Mouse (Mus musculus) thymus, adult 2 months (tissue): ENCODE results near the gene Adam12. TPM values are rescaled to one million over a fixed set of nuclear protein-coding genes. Genes with fewer than 3 reads are reported as not detected.

Source experiments
- DNase-seq: peaks from one replicate; pipeline ENCODE4 v3.0.0; 2021
- H3K27ac ChIP-seq: fragments of 200-500 bp; 2 replicates; pipeline ENCODE4 v1.5.1; 2012; ENCODE audit warnings: low read length, control low read depth; ENCODE audit not compliant: control insufficient read depth, insufficient read depth
- H3K27me3 ChIP-seq: fragments of 200-500 bp; 2 replicates; pipeline ENCODE4 v1.6.1; 2012; ENCODE audit warnings: mild to moderate bottlenecking, low read length, moderate library complexity, mixed read lengths; ENCODE audit not compliant: control insufficient read depth, insufficient read depth
- H3K36me3 ChIP-seq: fragments of 200-500 bp; 2 replicates; pipeline ENCODE4 v1.6.1; 2012; ENCODE audit warnings: mild to moderate bottlenecking, low read length, moderate library complexity; ENCODE audit not compliant: control insufficient read depth, insufficient read depth
- H3K4me1 ChIP-seq: fragments of 200-500 bp; replicated peaks from 2 replicates; pipeline ENCODE4 v1.6.1; 2012; ENCODE audit warnings: low read length; ENCODE audit not compliant: control insufficient read depth, insufficient read depth
- H3K4me3 ChIP-seq: fragments of 200-500 bp; 2 replicates; pipeline ENCODE4 v1.5.1; 2012; ENCODE audit warnings: mild to moderate bottlenecking, low read length, control low read depth, moderate library complexity; ENCODE audit not compliant: control insufficient read depth, insufficient read depth
- CTCF ChIP-seq: fragments of 200-500 bp; IDR thresholded peaks from 2 replicates; pipeline ENCODE4 v1.5.1; 2012; ENCODE audit warnings: mild to moderate bottlenecking, control low read depth, low read length, moderate library complexity, borderline replicate concordance; ENCODE audit not compliant: control insufficient read depth, poor library complexity, insufficient read depth; ENCODE audit errors: extremely low read depth
- POLR2A ChIP-seq: fragments of 200-500 bp; IDR thresholded peaks from 2 replicates; pipeline ENCODE4 v1.6.1; 2012; ENCODE audit warnings: mild to moderate bottlenecking, low read length, control low read depth, moderate library complexity; ENCODE audit not compliant: control insufficient read depth, poor library complexity, insufficient read depth; ENCODE audit errors: extremely low read depth
- WGBS: fragments of 180-500 bp; shearing (Covaris S2); methylation state at CpG from one replicate; pipeline ENCODE4 v1.1.7; 2018; 5-methylcytosine and 5-hydroxymethylcytosine counted together
- polyA plus RNA-seq: library from polyadenylated mRNA; depleted of rRNA; stranded (reverse); fragments of >200 nt; gene quantifications from 2 replicates; pipeline ENCODE4 v1.2.3, GENCODE M21; 2012

The Adam12 gene
- polyA plus RNA-seq, 1 experiment: 29.0 TPM

- no peaks in the 10 kb centered on the region for H3K4me1 ChIP-seq
- TF ChIP-seq CTCF (no peak), POLR2A (no peak)
- H3K36me3 ChIP-seq: no peaks in the 10 kb centered on the region
- no peak overlapping the region for H3K27ac ChIP-seq
- WGBS: 97% methylated on average over 1 of the region's 1 CpGs
- DNase-seq: no peak
- no peak overlapping the region for H3K4me3 ChIP-seq
- H3K27me3 ChIP-seq: no peaks in the 10 kb centered on the region
These were observed 246.3 kb downstream of the Adam12 start for GRCm38 (mm10) chr7:133985648-133986047.

GRCm38 (mm10) chr7:133976388-133977122 is 255.4 kb downstream of the Adam12 start:
- no peak overlapping the region for H3K4me3 ChIP-seq
- WGBS: 38% methylated on average over 8 of the region's 8 CpGs
- no peaks in the 10 kb centered on the region for H3K4me1 ChIP-seq
- TF ChIP-seq POLR2A: no peak
- no peak for TF ChIP-seq CTCF
- H3K27me3 ChIP-seq: no peaks in the 10 kb centered on the region
- H3K36me3 ChIP-seq: no peaks in the 10 kb centered on the region
- DNase-seq: no peak
- no peak overlapping the region for H3K27ac ChIP-seq

GRCm38 (mm10) chr7:133971086-133971485 is 260.9 kb downstream of the Adam12 start:
- no peak overlapping the region for H3K27ac ChIP-seq
- DNase-seq: no peak
- WGBS: 58% methylated on average over 1 of the region's 1 CpGs

GRCm38 (mm10) chr7:133970407-133970806 is 261.5 kb downstream of the Adam12 start:
- Histone ChIP-seq H3K27me3 (no peaks in the 10 kb centered on the region), H3K4me3 (no peak overlapping the region), H3K36me3 (no peaks in the 10 kb centered on the region), H3K4me1 (no peaks in the 10 kb centered on the region), H3K27ac (no peak overlapping the region)
- DNase-seq: no peak
- no peak for TF ChIP-seq POLR2A
- TF ChIP-seq CTCF: no peak
- 96% methylated on average over 5 of the region's 5 CpGs for WGBS

More at GRCm38 (mm10) chr7:133971086-133971485, 260.9 kb downstream of the Adam12 start:
- Histone ChIP-seq H3K36me3 (no peaks in the 10 kb centered on the region), H3K27me3 (no peaks in the 10 kb centered on the region), H3K4me3 (no peak overlapping the region), H3K4me1 (no peaks in the 10 kb centered on the region)
- no peak for TF ChIP-seq POLR2A
- TF ChIP-seq CTCF: no peak

GRCm38 (mm10) chr7:133967906-133968305 is 264.0 kb downstream of the Adam12 start:
- H3K27ac ChIP-seq: no peak overlapping the region
- WGBS: 92% methylated on average over 5 of the region's 5 CpGs
- H3K4me1 ChIP-seq: no peaks in the 10 kb centered on the region
- no peak overlapping the region for H3K4me3 ChIP-seq
- DNase-seq: no peak
- no peaks in the 10 kb centered on the region for H3K36me3 ChIP-seq
- no peaks in the 10 kb centered on the region for H3K27me3 ChIP-seq
- TF ChIP-seq POLR2A (no peak), CTCF (no peak)

GRCm38 (mm10) chr7:133963501-133963900 is 268.4 kb downstream of the Adam12 start:
- DNase-seq: no peak
- WGBS: 95% methylated on average over 8 of the region's 8 CpGs
- H3K4me3 ChIP-seq: no peak overlapping the region
- H3K27me3 ChIP-seq: no peaks in the 10 kb centered on the region
- no peak for TF ChIP-seq POLR2A
- no peak for TF ChIP-seq CTCF
- H3K4me1 ChIP-seq: no peaks in the 10 kb centered on the region
- no peaks in the 10 kb centered on the region for H3K36me3 ChIP-seq
- H3K27ac ChIP-seq: no peak overlapping the region
